Mouse (Mus musculus) embryo, embryonic 11 days (tissue): ENCODE data around the gene Akna.

ENCODE experiments used
- DNase-seq: peaks from one replicate; pipeline ENCODE4 v3.0.0-alpha.2; 2015

Gene Akna

GRCm38 (mm10) chr4:63382676-63383369, 20.3 kb downstream of the Akna start:
- DNase-seq: no peak

GRCm38 (mm10) chr4:63377483-63377882, 25.7 kb downstream of the Akna start:
- no peak for DNase-seq

DNA sequence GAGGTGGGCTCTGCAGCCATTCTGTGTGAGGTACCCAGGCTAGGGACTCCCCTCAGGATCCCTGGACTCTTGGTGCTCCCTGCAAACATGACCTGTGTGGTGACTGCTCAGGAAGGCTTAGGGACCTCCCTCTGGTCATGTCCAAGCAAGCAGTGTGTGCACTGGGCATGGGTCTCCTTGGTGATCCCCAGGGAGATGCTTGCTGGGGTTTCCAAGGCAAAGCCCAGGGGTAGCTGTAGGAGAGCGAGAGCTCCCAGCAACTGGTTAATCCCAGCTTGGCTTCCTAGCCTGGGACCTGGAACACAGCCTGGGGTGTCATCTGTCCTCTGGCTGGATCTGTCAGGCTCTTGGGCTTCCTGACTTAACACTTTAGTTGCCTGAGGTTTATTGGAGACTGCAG, 27.8 kb downstream of the Akna start:
- no peak for DNase-seq

GRCm38 (mm10) chr4:63374331-63374730, 28.8 kb downstream of the Akna start:
- no peak for DNase-seq

DNA sequence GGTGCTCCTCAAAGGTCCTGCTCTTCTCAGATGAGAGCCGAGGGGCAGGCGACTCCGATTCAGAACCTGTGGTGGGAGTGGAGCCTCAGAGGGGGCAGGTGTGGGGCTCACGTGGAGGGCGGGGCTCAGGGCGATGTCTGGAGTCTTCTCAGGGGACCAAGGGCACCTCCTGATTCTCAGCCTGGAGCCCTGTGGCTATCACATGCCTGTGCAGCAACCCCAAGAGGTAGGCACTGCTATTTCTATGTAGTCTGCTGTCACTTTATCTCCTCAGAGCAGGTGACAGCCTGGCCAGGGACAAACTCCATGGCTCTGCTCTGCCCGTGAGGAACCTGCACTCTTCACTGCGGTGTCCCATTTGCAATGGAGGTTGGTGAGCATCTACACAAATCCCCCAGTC, 29.8 kb downstream of the Akna start:
- no peak for DNase-seq

DNA sequence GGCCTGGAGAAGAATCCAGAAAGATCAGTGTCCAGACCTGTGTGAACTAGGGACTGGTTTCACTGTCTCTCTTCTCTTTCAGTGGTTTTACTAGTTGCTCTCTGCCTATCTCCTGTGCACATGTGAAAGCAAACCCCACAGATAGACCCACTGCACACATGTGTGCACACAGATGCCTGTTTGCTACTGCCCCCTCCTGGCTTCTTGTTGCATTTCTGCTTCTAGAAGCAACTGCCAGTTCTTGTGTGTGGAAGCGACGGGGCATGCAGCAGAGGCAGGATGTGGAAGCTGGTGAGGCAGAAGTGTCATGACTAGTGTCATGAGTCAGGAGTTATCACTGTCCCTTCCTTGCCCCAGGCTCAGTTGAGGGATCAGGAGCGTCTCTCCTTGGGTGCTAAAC, 31.3 kb downstream of the Akna start:
- peak; percentile 59 for DNase-seq

DNA sequence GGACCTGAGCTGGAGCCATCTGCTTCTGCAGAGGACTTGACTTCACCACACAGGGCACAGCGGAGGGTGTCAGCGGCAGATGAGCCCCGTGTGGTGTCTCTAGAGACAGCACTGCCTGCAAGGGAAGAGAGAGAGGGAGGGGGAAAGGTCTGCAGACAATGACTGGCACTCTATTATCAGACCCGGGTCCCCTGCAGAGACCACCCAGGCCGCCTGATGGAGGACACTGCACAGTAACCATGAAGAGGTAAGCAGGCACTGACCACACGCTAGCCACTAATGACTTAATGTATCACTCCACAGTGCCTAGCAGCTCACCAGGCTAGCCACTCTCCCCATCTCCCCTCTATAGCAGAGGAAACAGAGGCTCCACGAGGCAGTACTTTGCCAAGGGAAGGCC, 32.3 kb downstream of the Akna start:
- DNase-seq: no peak

DNA sequence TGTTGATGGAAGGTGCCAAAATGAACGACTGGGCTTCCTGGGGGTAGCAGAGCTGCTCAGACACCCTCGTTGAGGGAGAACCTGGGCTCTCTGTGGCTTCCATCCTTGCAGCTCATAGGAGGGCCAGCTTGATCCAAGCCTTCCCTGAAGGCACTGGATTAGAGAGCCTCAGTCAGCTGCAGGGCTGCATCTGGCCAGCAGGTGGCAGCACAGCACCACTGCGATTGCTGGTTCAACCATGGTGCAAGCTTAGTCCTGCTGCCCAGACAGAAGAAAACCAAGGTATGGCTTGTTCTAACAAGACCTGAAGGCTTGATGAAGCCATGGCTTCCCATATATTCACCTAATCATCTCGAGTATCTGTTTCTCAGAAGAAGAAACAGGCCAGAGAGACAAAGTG, 34.6 kb downstream of the Akna start:
- DNase-seq: peak; percentile 82

- DNase-seq: no peak
Measured at GRCm38 (mm10) chr4:63362150-63362549, 41.0 kb downstream of the Akna start, which contains the start of gene Orm2. TSS of gene Orm2 (plus strand) at chr4:63362449.

DNA sequence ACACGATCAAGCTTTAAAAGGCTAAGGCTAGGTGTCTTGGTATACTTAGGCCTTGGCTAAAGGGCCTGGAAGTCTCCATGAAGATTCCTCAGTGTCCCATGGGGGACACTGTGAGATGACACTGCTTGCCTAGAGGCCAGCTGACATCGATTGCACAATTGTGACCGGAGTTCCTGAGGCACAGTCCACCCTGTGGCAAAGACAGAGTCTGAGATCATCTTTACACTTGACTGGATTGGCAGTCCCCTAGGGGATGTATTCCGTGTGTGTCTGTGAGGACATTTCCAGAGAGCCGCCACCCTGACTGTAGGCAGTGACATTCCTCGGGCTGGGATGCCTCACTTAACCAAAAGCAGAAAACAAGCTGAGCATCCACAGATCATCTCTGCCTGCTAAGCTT, 43.3 kb downstream of the Akna start:
- no peak for DNase-seq

GRCm38 (mm10) chr4:63356981-63357570, 46.1 kb downstream of the Akna start:
- no peak for DNase-seq

DNA sequence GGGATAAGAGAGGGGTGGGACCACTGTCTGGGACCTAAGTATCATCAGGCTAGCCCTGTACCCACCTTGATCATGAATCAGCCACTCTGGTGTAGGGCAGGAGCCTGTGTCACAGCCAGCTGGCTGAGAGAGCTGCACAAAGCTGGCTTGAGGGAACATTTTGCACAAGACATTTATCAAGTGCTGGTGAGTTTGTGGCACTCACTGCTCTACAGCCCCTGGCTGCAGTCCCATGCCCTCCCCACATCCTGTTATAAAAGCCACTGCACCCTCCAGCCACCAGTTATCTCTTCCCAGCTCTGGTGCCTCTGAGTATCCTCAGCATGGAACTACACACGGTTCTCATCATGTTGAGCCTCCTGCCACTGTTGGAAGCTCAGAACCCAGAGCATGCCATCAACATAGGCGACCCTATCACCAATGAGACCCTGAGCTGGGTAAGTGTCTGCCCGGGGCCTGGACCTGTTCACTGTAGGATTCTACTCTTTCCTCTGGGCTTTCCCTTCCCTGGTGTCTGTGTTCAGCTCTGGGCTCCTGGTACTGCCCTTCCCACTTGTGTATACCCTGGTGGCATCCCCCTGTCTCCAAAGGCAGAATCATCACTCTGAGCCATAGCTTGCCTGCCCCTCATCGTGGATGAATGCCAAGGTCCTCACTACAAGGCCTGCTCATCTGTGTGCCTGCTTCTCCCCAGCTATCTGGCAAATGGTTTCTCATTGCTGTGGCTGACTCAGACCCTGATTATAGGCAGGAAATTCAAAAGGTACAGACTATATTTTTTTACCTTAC, 47.1 kb downstream of the Akna start, which contains the start of gene Orm3:
Gene Orm3 (plus strand): TSS at position 286 of the 789 bp plus-strand sequence.
- no peak for DNase-seq

- no peak for DNase-seq
Measured at GRCm38 (mm10) chr4:63348524-63348923, 54.6 kb downstream of the Akna start.

DNA sequence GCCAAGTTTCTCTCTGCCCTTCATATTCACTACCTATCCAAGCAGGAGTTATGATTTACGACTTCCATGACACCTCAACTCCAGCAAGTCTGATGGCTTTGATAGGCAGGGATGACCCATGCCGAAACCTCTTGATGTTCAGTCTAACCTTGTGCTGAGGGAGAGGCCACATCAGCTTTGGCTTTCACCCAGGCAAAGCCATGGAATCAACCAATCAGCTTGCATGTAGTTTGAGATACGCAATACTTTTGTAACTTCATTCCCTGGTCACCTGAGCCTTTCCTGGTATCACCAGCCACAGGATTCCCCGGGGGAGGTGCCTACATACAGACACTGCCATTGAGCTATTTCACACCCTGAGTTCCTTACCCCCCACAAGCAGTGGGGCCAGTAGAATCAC, 56.5 kb downstream of the Akna start:
- DNase-seq: no peak

DNA sequence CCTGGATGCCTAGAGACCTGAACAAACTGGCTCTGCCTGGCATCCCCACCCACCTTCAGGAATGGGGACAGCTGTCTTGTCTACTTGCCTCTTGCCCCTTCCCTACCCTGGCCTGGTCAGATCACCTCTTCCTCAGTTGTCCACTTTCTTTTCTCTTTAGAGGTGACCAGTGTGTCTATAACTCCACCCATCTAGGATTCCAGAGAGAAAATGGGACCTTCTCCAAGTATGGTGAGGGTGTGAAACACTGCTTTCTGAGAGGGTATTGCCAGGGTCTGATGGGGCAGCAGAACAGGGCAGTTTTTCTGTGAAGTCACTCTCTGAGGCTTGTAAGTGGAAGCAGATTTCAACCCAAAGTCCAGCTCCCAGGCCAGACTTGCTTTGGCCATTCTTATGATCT, 57.9 kb downstream of the Akna start:
- DNase-seq: no peak

GRCm38 (mm10) chr4:63344295-63344694, 58.9 kb downstream of the Akna start, which contains the start of gene Orm1:
TSS of gene Orm1 (plus strand) at chr4:63344560.
- DNase-seq: no peak

DNA sequence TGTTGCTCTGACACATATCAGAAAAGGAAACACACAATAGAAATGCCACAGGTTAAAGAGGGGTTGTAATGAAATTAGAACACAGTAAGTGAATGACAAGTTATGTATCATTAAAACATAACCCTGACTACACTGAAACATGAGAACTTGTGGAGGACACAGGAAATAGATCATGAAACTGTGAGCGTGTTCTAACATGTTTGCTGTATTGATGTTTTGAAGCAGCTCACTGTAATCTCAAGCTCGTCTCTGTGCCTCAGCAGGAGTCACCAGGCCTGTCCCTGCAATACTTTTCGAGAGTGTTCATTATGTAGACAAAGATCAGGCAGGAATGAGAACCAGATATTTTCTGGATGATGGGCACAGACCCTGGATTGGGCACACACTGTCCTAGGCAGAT, 59.5 kb downstream of the Akna start:
- no peak for DNase-seq

DNA sequence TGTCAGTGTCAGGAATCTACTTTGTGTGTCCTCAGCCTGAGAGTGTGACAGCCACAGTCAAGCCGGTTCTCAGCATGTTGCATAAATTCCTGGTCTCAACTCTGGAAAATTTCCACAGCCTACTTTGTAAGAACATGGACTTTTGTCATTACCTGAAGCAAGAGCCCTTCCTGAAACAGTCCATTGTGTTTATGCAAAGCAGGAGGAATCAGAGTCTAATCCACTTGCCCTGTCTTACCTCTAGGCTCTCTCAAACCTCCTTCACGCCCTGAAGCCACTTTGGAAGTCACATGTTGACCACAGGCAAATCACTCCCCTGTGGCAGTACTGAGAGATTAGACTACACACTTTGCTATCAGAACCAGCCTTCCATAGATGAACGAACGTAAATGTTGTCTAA, 60.7 kb downstream of the Akna start:
- DNase-seq: no peak

- DNase-seq: no peak
Measured at GRCm38 (mm10) chr4:63338414-63339076, 64.6 kb downstream of the Akna start.

DNA sequence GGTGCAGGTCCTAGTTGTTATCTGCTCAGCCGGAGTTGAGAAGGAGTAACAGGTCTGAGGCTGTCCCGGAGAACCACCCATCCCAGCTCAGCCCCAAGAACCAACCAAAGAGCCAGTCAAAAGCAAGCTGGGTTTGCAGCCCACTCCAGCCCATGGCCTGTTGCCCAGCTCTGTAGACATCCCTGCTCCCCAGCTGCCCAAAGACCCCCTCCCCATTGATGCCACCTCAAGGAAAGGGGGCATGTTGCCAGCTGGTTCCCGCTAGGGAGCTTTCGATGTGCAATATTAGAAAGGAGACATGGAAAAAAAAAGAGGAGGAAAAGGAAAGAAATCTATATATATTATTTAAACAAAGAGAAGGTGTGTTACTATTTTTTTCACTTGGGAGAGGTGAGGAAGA, 69.8 kb downstream of the Akna start:
- DNase-seq: no peak

GRCm38 (mm10) chr4:63323275-63323815, 79.8 kb downstream of the Akna start:
- DNase-seq: no peak

GRCm38 (mm10) chr4:63319566-63319965, 83.6 kb downstream of the Akna start:
- peak; percentile 73 for DNase-seq
